Mouse (Mus musculus) CH12.LX (cell line): ENCODE results near the gene Gm20532. TPM values are rescaled to one million over a fixed set of nuclear protein-coding genes. Genes with fewer than 3 reads are reported as not detected.
A peak's percentile ranks its signal among the peaks of the same experiment; 100 is the strongest.

Source experiments
- DNase-seq: peaks from one replicate; pipeline ENCODE4 v3.0.0-alpha.2; 2013; ENCODE audit errors: extremely low read depth
- H3K27ac ChIP-seq: 2 replicates; pipeline ENCODE4 v1.5.1; 2012; ENCODE audit warnings: low read depth, mild to moderate bottlenecking, control low read depth, moderate library complexity; ENCODE audit not compliant: insufficient read depth
- H3K27me3 ChIP-seq: replicated peaks from 2 replicates; pipeline ENCODE3; 2012; ENCODE audit warnings: inconsistent platforms
- H3K36me3 ChIP-seq, 2 experiments: replicated peaks in 1 of 2; 2 replicates each; pipeline versions ENCODE3 to v1.6.1; 2012; ENCODE audit warnings: inconsistent platforms in 1 of 2, low read length in 1 of 2, mild to moderate bottlenecking in 1 of 2, mixed read lengths in 1 of 2, moderate library complexity in 1 of 2; ENCODE audit not compliant: control insufficient read depth in 1 of 2, insufficient read depth in 1 of 2
- H3K4me1 ChIP-seq, 2 experiments: 2 replicates each; pipeline ENCODE4 v1.6.1; 2012; ENCODE audit warnings: inconsistent platforms in 1 of 2, moderate library complexity in 1 of 2; ENCODE audit not compliant: insufficient read depth in 2 of 2, control insufficient read depth in 1 of 2
- H3K4me2 ChIP-seq: 2 replicates; pipeline ENCODE4 v1.6.1; 2012; ENCODE audit warnings: low read depth, mild to moderate bottlenecking, control low read depth; ENCODE audit not compliant: poor library complexity, insufficient read depth, severe bottlenecking
- H3K4me3 ChIP-seq, 3 experiments: fragments of 150-350 bp in 1 of 3; sonication (generic) in 1 of 3; replicated peaks in 1 of 3; 2 replicates each; pipeline versions ENCODE3 to v1.5.1; 2011 to 2012; ENCODE audit warnings: low read depth in 2 of 3, low read length in 2 of 3, mild to moderate bottlenecking in 2 of 3, moderate library complexity in 2 of 3, control low read depth in 1 of 3, improper control_type of control experiment in 1 of 3, inconsistent platforms in 1 of 3, mixed read lengths in 1 of 3; ENCODE audit not compliant: poor library complexity in 1 of 3
- H3K79me2 ChIP-seq: replicated peaks from 2 replicates; pipeline ENCODE4 v1.6.1; 2012; ENCODE audit warnings: mild to moderate bottlenecking, moderate library complexity; ENCODE audit not compliant: control insufficient read depth, poor library complexity, insufficient read depth, severe bottlenecking; ENCODE audit errors: extremely low read depth
- H3K9ac ChIP-seq: 2 replicates; pipeline ENCODE4 v1.6.1; 2012; ENCODE audit warnings: low read depth, mild to moderate bottlenecking, control low read depth, moderate library complexity; ENCODE audit not compliant: insufficient read depth
- H3K9me3 ChIP-seq: replicated peaks from 2 replicates; pipeline ENCODE3; 2012; ENCODE audit warnings: low read length, inconsistent platforms, mixed read lengths
- BHLHE40 ChIP-seq: IDR thresholded peaks from 2 replicates; pipeline ENCODE4 v1.6.1; 2011; ENCODE audit warnings: mild to moderate bottlenecking, low read depth, low read length, improper control_type of control experiment
- CHD1 ChIP-seq: IDR thresholded peaks from 2 replicates; pipeline ENCODE4 v1.6.1; 2012; ENCODE audit warnings: low read depth, low read length, improper control_type of control experiment, inconsistent platforms
- CHD2 ChIP-seq: IDR thresholded peaks from 2 replicates; pipeline ENCODE4 v1.6.1; 2011; ENCODE audit warnings: low read length, improper control_type of control experiment
- CTCF ChIP-seq, 2 experiments: IDR thresholded peaks in 1 of 2; conservative IDR thresholded peaks in 1 of 2; 2 replicates each; pipeline ENCODE4 v1.5.1; 2011 to 2012; ENCODE audit warnings: low read depth in 2 of 2, low read length in 2 of 2, improper control_type of control experiment in 1 of 2, inconsistent platforms in 1 of 2, mild to moderate bottlenecking in 1 of 2, moderate library complexity in 1 of 2
- E2F4 ChIP-seq: IDR thresholded peaks from 2 replicates; pipeline ENCODE4 v1.6.1; 2011; ENCODE audit warnings: low read depth, low read length, improper control_type of control experiment; ENCODE audit not compliant: insufficient replicate concordance
- ELF1 ChIP-seq: IDR thresholded peaks from 2 replicates; pipeline ENCODE4 v1.6.1; 2014; ENCODE audit warnings: low read depth, mild to moderate bottlenecking, inconsistent platforms, low read length, improper control_type of control experiment
- EP300 ChIP-seq: IDR thresholded peaks from 2 replicates; pipeline ENCODE4 v1.6.1; 2011; ENCODE audit warnings: low read length, improper control_type of control experiment
- ETS1 ChIP-seq: conservative IDR thresholded peaks from 2 replicates; pipeline ENCODE4 v1.6.1; 2012; ENCODE audit warnings: low read depth, mild to moderate bottlenecking, inconsistent platforms, low read length, improper control_type of control experiment, moderate library complexity
- GABPA ChIP-seq: IDR thresholded peaks from 2 replicates; pipeline ENCODE4 v1.6.1; 2012; ENCODE audit warnings: low read depth, low read length, improper control_type of control experiment, inconsistent platforms; ENCODE audit not compliant: insufficient replicate concordance
- HCFC1 ChIP-seq: IDR thresholded peaks from 2 replicates; pipeline ENCODE4 v1.6.1; 2012; ENCODE audit warnings: low read depth, mild to moderate bottlenecking, inconsistent platforms, low read length, improper control_type of control experiment
- IRF4 ChIP-seq: IDR thresholded peaks from 2 replicates; pipeline ENCODE4 v1.6.1; 2014; ENCODE audit warnings: low read depth, mild to moderate bottlenecking, inconsistent platforms, low read length, improper control_type of control experiment
- JUN ChIP-seq: IDR thresholded peaks from 2 replicates; pipeline ENCODE4 v1.6.1; 2011; ENCODE audit warnings: low read depth, mild to moderate bottlenecking, low read length, improper control_type of control experiment, moderate library complexity; ENCODE audit not compliant: insufficient read depth
- JUND ChIP-seq: conservative IDR thresholded peaks from 2 replicates; pipeline ENCODE4 v1.6.1; 2011; ENCODE audit warnings: low read depth, low read length, improper control_type of control experiment
- KAT2A ChIP-seq: IDR thresholded peaks from 2 replicates; pipeline ENCODE4 v1.6.1; 2012; ENCODE audit warnings: low read length, improper control_type of control experiment, inconsistent platforms; ENCODE audit not compliant: insufficient replicate concordance
- MAFK ChIP-seq: IDR thresholded peaks from 2 replicates; pipeline ENCODE4 v1.6.1; 2011; ENCODE audit warnings: low read length, improper control_type of control experiment; ENCODE audit not compliant: insufficient replicate concordance
- MAX ChIP-seq: IDR thresholded peaks from 2 replicates; pipeline ENCODE4 v1.6.1; 2011; ENCODE audit warnings: low read length, improper control_type of control experiment
- MAZ ChIP-seq: IDR thresholded peaks from 2 replicates; pipeline ENCODE4 v1.6.1; 2012; ENCODE audit warnings: low read depth, mild to moderate bottlenecking, inconsistent platforms, low read length, improper control_type of control experiment, moderate library complexity
- MEF2A ChIP-seq: IDR thresholded peaks from 2 replicates; pipeline ENCODE4 v1.6.1; 2014; ENCODE audit warnings: low read depth, mild to moderate bottlenecking, inconsistent platforms, low read length, improper control_type of control experiment, borderline replicate concordance
- MXI1 ChIP-seq: IDR thresholded peaks from 2 replicates; pipeline ENCODE4 v1.6.1; 2011; ENCODE audit warnings: mild to moderate bottlenecking, low read depth, low read length, improper control_type of control experiment
- MYC ChIP-seq: IDR thresholded peaks from 2 replicates; pipeline ENCODE4 v1.6.1; 2011; ENCODE audit warnings: low read depth, mild to moderate bottlenecking, improper control_type of control experiment, low read length
- NELFE ChIP-seq: IDR thresholded peaks from 2 replicates; pipeline ENCODE4 v1.6.1; 2011; ENCODE audit warnings: low read depth, low read length, improper control_type of control experiment
- NRF1 ChIP-seq: IDR thresholded peaks from 2 replicates; pipeline ENCODE4 v1.6.1; 2014; ENCODE audit warnings: low read depth, mild to moderate bottlenecking, inconsistent platforms, low read length, improper control_type of control experiment, moderate library complexity
- PAX5 ChIP-seq: IDR thresholded peaks from 2 replicates; pipeline ENCODE4 v1.6.1; 2012; ENCODE audit warnings: low read length, inconsistent platforms, mixed read lengths
- POLR2A ChIP-seq: IDR thresholded peaks from 2 replicates; pipeline ENCODE4 v1.6.1; 2011; ENCODE audit warnings: low read depth, mild to moderate bottlenecking, improper control_type of control experiment, low read length
- POLR2AphosphoS2 ChIP-seq: IDR thresholded peaks from 2 replicates; pipeline ENCODE4 v1.6.1; 2011; ENCODE audit warnings: low read depth, low read length, improper control_type of control experiment
- RAD21 ChIP-seq: IDR thresholded peaks from 2 replicates; pipeline ENCODE4 v1.6.1; 2011; ENCODE audit warnings: low read depth, mild to moderate bottlenecking, low read length, improper control_type of control experiment, moderate library complexity
- RCOR1 ChIP-seq: conservative IDR thresholded peaks from 2 replicates; pipeline ENCODE4 v1.6.1; 2012; ENCODE audit warnings: low read depth, mild to moderate bottlenecking, inconsistent platforms, low read length, improper control_type of control experiment
- SIN3A ChIP-seq: IDR thresholded peaks from 2 replicates; pipeline ENCODE4 v1.6.1; 2012; ENCODE audit warnings: low read length, improper control_type of control experiment, inconsistent platforms
- SMC3 ChIP-seq: IDR thresholded peaks from 2 replicates; pipeline ENCODE4 v1.6.1; 2011; ENCODE audit warnings: low read depth, low read length, improper control_type of control experiment
- TBP ChIP-seq: conservative IDR thresholded peaks from 2 replicates; pipeline ENCODE4 v1.6.1; 2011; ENCODE audit warnings: low read depth, low read length, improper control_type of control experiment
- TCF12 ChIP-seq: IDR thresholded peaks from 2 replicates; pipeline ENCODE4 v1.6.1; 2014; ENCODE audit warnings: low read depth, mild to moderate bottlenecking, inconsistent platforms, low read length, improper control_type of control experiment
- UBTF ChIP-seq: IDR thresholded peaks from 2 replicates; pipeline ENCODE4 v1.6.1; 2012; ENCODE audit warnings: low read depth, mild to moderate bottlenecking, inconsistent platforms, low read length, improper control_type of control experiment, moderate library complexity
- USF1 ChIP-seq: IDR thresholded peaks from 2 replicates; pipeline ENCODE4 v1.6.1; 2014; ENCODE audit warnings: low read depth, mild to moderate bottlenecking, inconsistent platforms, low read length, improper control_type of control experiment
- USF2 ChIP-seq: conservative IDR thresholded peaks from 2 replicates; pipeline ENCODE4 v1.6.1; 2011; ENCODE audit warnings: low read depth, low read length, improper control_type of control experiment
- ZC3H11A ChIP-seq: IDR thresholded peaks from 2 replicates; pipeline ENCODE4 v1.6.1; 2012; ENCODE audit warnings: low read depth, mild to moderate bottlenecking, inconsistent platforms, low read length, improper control_type of control experiment
- ZKSCAN1 ChIP-seq: IDR thresholded peaks from 2 replicates; pipeline ENCODE4 v1.6.1; 2012; ENCODE audit warnings: low read depth, inconsistent platforms, low read length, improper control_type of control experiment, borderline replicate concordance
- ZMIZ1 ChIP-seq: IDR thresholded peaks from 2 replicates; pipeline ENCODE4 v1.6.1; 2012; ENCODE audit warnings: low read depth, mild to moderate bottlenecking, inconsistent platforms, low read length, improper control_type of control experiment
- ZNF384 ChIP-seq: IDR thresholded peaks from 2 replicates; pipeline ENCODE4 v1.6.1; 2012; ENCODE audit warnings: low read depth, low read length, improper control_type of control experiment, inconsistent platforms
- dilution Hi-C: fragments of 300-500 bp; cut with MboI; formaldehyde crosslinking; loops from 2 replicates; pipeline ENCODE4 v1.14.3; 2020; ENCODE audit warnings: low sequenced_read_pairs; ENCODE audit not compliant: extremely low pct_unique_long_range_greater_than_20kb, extremely low pct_ligation_motif_present
- in situ Hi-C: fragments of 300-500 bp; cut with MboI; formaldehyde crosslinking; loops from 3 replicates; pipeline ENCODE4 v1.14.3; 2019; ENCODE audit warnings: low sequenced_read_pairs, low pct_ligation_motif_present, low pct_unique_long_range_greater_than_20kb, mixed read lengths
- polyA plus RNA-seq: library from polyadenylated mRNA; unstranded; fragments of >175 nt; gene quantifications from 2 replicates; pipeline ENCODE4 v1.2.1, GENCODE M21; 2012; ENCODE audit warnings: low read depth; ENCODE audit not compliant: insufficient read length
- total RNA-seq, 2 experiments: library from RNA; depleted of rRNA; stranded (reverse); fragments of 300-350 nt in 1 of 2; fragments of >200 nt in 1 of 2; gene quantifications; 2 replicates each; pipeline ENCODE4 v1.2.3; 2012 to 2014

Gm20532 gene
- total RNA-seq (2012; rRNA removed) (not detected in 2 replicates), total RNA-seq (2014; rRNA removed) (not detected in 2 replicates), polyA plus RNA-seq (not detected in 2 replicates)

- peaks cover 6 to 21% of the 10 kb centered on the region in 2 experiments for H3K4me1 ChIP-seq
- peak within 1 kb of the TSS; percentile 31 for H3K4me2 ChIP-seq
- H3K27ac ChIP-seq: no peak within 1 kb of the TSS
- peaks cover 32% of the 10 kb centered on the region for H3K27me3 ChIP-seq
- peak within 1 kb of the TSS; percentile 51 to 73 (median 61) for H3K4me3 ChIP-seq
- H3K79me2 ChIP-seq: no peaks in the 10 kb centered on the region
- TF ChIP-seq POLR2A (peak; percentile 74), BHLHE40 (peak; percentile 80), JUND (no peak), SIN3A (peak; percentile 20; the same call in 1 of the 2 replicates), SMC3 (peak; percentile 35), MAFK (no peak), MEF2A (no peak), MAX (peak; percentile 29; the same call in 1 of the 2 replicates), MYC (no peak), NRF1 (peak; percentile 81), JUN (no peak), CTCF (conservative IDR thresholded peaks at IDR 0.05 in 1 of 2, IDR thresholded peaks at IDR 0.05 in 1 of 2; ENCODE audit: low read depth in 2 of 2, low read length in 2 of 2) (peak in 1 of 2 experiments; percentile 72; a peak in 3 of 4 replicates), UBTF (peak; percentile 89), EP300 (no peak; the same call in 1 of the 2 replicates), RCOR1 (no peak), HCFC1 (no peak), PAX5 (no peak), RAD21 (peak; percentile 31), USF1 (peak; percentile 83), NELFE (peak; percentile 61; the same call in 1 of the 2 replicates), E2F4 (no peak), CHD2 (no peak), TCF12 (no peak; the same call in 1 of the 2 replicates), CHD1 (no peak), ETS1 (no peak), ZNF384 (no peak), ZMIZ1 (no peak; the same call in 1 of the 2 replicates), ZKSCAN1 (no peak), MAZ (peak; percentile 51; the same call in 1 of the 2 replicates), KAT2A (no peak), POLR2AphosphoS2 (no peak), USF2 (peak; percentile 78), MXI1 (no peak), ZC3H11A (no peak), GABPA (no peak), ELF1 (no peak), IRF4 (0 out of 2 replicates have a peak, but pooled peaks have one; percentile 9), TBP (no peak)
- no peak for DNase-seq
- in situ Hi-C loops: no loop called here
- H3K36me3 ChIP-seq: peaks cover 0 to 14% of the 10 kb centered on the region in 2 experiments
- dilution Hi-C loops: no loop called here
- peak within 1 kb of the TSS; percentile 65 for H3K9ac ChIP-seq
- H3K9me3 ChIP-seq: no peaks in the 10 kb centered on the region
Observed at GRCm38 (mm10) chr2:26586294-26587043, at the start of gene Gm20532. Gene Gm20532, plus strand, starts transcription at chr2:26586639.
